Mouse (Mus musculus) spleen, adult 18-20 months (tissue): Measurements from ENCODE around the gene Nup188.

Experiments
- DNase-seq, 2 experiments: peaks; one replicate each; pipeline ENCODE4 v3.0.0; 2022; ENCODE audit warnings: mixed read lengths in 2 of 2

The Nup188 gene

DNA sequence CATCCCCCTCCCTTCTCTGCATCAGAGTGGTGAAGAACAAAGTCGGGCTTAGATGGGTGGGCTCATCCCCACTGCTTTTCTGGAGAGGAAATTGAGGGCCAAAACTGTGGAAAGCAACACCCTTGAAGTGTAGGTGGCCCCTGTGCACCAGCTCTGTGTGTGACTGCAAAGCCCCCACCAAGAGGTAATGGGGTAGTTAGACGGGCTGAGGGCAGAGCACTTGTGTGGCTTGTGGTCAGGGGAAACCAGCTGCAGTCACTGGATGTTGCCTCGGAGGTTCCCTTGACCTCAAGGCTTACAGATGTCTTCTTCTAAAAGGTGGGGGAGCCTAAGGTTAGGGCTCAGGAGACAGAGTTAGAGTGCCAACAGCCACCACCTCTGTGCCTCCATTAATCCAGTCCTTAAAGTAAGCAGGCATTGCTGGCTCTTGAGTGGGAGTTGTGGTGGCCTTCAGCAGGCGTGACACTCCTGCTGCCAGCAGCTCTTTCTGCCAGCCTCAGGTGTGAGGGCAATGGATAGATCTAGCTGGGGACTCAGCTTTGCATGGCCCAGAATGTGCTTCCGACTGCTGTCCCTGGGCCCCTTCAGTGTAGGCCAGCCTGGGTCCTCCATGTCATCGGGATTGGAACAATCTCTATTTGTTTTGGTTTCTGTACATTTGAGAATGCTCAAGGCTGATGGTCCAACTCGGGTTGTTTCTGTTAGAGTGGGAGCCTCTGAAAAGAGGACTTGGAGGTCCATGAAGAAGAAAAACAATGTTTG lies 28.3 kb upstream of the Nup188 start:
- DNase-seq: no peak

DNA sequence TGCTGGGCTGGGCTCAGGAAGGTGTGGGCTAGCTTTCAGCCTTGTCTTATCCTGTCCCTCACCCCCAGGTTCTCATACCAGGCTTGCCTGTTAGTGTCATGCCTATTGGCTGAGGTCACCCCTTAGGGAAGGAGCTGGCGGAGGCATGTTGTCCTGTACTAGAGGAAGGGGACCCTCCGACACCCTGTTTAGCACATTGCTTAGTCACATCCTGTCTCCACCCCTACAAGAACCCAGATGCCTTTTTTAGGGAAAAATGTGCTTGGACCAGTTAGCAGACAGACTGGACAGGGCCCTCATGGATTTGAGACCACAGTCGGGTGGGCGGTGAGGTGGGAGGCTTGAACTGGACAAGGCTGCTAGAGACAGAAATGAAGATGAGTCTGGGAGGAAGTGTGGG lies 27.6 kb upstream of the Nup188 start:
- DNase-seq: no peak

DNA sequence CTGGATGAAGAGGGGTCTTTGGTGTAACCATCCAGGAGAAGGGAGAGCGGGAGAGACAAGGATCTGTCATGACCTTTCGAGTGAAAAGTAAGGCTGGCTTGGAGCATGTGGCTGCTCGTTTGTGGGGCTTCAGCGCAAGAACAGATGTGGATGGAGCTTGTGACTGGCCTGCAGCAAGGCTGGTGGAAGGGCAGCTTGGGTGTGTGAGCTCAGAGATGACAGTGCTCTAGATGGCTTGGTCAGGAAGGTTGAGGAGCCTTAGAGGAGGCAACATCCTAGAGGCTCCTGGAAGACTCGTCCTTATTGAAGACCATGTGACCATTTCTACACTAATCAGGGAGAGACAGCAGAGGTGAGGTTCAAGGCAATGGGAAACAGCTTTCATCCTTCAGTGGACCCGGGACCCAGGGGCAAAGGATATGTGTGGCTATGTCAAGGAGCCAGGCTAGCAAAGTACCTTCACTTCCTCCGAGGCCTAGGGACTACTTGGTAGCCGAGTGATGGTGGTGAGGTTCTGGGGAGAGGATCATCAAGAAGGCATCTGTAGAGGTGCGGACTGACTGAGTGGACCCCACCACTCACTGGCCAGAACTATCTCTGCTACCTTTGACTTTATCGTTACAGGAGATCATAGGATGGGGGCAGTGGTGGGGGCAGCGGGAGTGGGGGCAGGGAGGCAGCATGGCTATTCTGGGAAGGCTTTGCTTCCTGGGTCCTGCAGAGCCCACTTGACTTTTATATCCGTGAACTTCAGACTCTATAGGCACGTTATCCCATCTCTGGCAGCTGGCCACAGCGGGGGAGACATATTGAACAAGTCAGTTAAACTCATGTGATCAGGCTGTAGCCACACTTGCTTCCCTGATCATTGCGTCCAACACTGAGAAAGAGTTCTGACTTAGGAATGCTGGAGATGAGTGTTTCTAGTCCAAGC lies 26.8 kb upstream of the Nup188 start:
- DNase-seq: no peak

DNA sequence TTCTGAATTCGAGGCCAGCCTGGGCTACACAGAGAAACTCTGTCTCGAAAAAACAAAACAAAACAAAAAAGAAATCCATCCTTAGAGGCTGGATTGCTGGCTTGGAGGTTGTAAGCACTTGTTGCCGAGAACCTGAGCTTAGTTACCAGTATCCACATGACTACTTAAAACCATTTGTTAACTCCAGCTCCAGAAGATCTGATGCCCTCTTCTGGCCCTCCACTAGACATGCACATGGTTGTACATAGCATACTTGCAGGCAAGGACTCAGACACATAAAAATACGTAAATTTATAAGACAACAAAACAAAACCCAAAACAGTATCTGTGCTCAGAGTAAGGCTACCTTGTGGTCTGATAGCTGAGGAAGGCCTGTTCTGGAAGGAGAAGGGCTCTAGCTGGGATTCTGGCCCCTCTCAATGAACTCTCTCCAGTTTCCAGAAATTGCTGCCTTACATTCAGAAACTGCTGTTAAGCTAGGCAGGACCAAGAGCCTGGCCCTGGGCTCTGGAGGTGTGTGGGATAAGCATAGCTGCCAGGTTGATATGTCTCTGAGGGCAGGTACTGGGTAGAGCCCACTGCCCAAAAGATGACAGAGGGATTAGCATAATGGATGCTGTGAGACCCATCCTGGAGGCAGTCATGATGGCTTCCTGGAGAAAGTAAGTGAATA lies 25.0 kb upstream of the Nup188 start:
- no peak for DNase-seq

DNA sequence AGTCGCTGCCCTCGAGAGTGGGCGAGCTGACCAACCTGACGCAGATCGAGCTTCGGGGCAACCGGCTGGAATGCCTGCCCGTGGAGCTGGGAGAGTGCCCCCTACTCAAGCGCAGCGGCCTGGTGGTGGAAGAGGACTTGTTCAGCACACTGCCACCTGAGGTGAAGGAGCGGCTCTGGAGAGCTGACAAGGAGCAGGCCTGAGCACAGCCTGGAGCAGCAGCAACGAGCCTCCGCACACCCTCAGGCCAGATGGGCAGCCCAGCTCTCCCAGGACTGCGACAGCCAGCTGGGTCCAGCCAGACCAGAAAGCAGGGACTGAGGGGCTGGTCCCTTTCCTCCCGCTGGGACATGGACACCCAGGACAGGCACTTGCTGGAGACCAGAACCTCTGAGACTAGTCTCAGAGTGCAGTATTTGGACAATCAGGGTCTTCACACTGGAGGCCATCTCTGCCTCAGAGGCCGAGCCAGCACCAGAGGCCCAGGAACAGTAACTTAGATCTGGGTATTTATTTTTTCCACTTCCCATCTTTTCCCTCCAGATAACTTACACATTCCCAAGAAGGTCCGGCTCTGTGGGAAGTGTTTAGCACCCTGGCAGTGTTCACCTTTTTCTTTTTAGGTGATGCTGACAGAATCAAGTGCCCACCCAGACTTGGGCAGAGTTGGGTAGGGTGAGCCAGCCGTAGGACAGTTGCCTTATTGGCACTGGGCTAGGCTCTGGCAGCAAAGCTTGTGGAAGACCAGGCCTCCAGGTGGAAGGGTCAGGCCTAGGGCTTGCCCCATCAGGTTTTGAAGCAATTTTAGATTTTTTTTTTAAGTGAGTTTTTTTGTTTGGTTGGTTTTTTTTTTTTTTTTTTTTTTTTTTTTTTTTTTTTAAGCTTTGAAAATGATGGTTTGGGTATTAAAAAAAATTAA lies 24.0 kb upstream of the Nup188 start:
- no peak for DNase-seq

DNA sequence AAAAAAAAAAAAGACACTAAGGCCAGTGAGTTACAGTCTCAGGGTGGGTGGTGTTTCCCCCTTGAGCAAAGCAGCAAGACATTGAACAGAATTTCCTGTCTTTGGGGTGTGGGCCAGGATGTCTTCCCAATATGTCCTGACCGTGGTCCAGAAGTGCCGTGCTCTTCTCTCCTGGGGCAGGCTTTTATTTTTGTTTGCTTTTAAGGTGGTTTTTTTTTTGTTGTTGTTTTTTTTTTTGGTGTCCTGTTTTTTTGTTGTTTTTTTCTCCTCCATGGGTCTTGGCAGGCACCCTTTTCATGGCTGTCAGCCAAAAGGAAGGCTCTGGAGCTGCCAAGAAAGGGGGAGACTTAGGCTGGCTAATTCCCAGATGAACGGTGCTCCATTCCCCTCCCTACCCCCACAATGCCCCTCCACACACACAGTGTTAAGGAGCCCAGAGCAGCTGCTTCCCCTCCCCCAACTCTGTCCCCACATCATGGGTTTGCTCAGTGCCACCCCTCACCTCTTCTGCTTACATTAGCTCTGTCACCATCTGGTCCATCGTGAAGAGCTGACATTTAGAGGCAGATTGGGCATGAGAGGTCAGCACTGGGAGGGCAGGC lies 23.3 kb upstream of the Nup188 start:
- no peak for DNase-seq

DNA sequence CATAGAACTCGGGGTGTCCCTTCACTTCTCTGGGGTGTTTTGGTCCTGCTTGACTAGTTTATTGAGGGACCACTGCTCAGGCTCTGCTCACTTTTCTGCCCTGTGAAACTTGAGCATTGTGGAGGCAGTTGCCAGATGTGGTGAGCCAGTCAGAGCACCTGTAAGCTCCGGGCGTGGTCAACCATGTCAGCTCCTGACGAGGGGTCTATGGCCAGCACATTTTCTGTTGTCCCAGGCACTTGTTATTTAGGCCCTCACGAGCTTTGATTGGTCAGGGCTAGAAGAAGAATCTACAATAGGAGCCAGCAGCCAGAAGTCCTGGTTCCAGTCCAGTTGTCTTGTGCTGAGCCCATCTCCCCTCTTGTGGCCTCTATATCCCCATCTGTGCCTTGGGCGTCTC lies 22.4 kb upstream of the Nup188 start:
- DNase-seq: no peak

DNA sequence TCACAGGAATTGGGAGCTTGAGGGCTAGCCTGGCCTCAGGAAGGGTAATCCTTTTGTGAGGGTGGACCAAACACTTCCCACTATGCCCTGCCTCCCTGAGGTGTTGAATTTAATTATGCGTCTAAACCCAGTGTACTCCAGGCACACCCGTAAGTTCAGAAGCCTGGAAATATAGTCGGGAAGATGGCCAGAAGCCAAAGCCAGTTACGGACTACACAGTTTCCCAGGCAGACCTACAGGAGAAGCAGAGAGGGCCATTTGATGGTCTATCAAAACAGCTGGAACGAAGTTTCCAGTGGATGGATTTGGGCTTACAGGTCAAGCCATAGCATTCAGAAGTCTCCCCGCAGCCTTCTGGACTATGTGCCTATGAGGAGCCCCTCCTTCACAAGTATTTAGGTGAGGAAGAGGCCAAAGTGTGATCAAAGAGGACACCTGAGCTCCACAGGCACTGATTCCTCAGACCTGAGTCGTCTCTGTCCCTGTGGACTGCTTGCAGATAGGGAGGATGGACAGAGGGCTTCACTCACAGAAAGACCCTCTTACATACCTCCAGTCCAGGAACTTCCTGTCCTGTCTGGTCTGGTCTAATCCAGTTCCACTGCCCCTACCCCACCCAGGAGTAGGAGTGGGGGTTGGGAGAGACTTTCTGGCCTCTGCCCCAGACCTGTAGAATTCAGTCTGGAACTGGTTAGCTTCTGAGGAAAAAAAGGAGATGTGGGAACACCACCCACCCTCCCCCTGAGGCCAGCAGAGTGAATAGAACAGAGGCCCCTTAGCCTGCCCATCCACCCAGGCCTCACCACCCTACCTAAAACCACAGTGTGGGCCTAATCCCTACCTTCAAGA lies 21.3 kb upstream of the Nup188 start:
- no peak for DNase-seq

DNA sequence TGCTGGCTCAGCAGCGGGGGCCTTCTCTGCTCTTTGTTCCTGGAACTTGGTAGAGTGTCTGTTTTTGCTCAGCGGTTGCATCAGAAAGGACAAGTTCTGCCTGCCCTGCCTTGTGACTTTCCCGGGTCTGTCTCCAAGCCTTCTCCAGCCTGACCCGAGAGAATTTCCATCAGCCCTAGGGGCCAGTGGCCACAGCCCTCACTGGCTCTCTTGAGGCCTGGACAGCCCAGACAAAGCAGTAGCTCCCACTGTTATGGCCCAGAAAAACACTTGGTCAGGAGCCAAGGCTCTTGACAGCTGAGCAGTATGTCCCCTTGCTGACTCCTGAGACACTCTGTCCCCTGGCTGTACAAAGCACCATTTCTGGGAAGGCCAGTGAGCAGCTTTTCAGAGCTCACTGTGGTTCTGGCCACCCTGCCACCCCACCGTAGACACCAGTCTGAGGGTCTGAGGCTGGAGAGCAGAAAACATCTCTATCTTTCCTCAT lies 20.4 kb upstream of the Nup188 start, which contains the start of gene Phyhd1:
TSS of gene Phyhd1 (plus strand) at position 437 of the 487 bp plus-strand sequence.
- DNase-seq: no peak

DNA sequence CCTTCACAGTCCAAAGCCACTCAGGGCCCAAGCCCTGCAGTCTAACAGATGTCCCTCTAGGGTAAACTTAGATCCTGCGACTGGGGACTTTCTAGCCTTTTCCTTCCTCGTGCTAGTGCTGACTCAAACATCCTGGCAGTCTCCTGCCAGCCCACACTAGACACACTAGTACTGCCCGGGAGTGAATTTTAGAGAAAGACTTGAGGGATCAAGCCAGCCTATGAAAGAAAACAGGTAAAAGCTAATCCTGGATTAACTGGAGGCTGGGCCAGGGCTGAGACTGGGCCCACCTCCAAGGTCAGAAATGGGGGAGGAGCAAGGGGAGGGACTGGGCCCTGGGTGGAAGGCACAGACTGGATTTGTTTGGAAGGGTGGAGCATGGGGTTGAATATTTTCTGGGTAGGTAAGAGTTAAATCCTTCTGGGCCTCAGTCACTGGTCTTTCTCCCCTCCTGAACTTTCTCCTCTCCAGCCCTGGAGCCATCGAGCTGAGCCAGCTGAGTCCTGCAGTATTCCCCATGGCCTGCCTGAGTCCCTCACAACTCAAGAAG lies 19.7 kb upstream of the Nup188 start:
- DNase-seq: no peak

DNA sequence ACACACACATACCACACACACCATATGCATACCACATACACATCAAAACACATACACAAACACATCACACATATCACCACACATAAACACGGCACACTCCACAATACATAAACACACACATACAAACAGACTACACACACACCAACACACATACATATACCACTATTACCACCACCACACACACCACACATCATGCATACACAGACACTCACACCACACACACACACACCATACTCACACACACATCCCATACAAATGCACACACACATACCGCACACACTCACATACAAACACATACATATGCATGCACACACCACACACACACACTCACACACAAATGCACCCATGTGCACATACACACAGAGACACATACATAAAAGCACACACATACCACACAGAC lies 18.7 kb upstream of the Nup188 start:
- no peak for DNase-seq

DNA sequence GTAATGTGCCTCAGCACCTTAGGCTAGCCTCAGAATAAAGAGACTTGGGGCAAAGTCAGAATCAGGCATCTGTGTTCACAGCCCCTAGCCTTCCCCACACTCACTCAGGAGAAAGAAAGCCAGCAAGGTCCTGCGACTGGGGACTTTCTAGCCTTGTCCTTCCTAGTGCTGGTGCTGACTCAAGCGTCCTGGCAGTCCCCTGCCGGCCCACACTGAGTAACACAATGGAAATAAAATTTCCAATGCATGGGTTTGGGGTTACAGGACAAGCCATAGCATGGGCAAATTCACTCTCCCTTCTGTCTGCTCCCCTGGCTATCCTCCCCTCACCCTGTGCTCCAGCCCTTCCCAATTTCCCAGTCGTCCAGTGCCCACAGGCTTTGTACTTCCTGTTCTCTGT lies 17.8 kb upstream of the Nup188 start:
- DNase-seq: no peak

DNA sequence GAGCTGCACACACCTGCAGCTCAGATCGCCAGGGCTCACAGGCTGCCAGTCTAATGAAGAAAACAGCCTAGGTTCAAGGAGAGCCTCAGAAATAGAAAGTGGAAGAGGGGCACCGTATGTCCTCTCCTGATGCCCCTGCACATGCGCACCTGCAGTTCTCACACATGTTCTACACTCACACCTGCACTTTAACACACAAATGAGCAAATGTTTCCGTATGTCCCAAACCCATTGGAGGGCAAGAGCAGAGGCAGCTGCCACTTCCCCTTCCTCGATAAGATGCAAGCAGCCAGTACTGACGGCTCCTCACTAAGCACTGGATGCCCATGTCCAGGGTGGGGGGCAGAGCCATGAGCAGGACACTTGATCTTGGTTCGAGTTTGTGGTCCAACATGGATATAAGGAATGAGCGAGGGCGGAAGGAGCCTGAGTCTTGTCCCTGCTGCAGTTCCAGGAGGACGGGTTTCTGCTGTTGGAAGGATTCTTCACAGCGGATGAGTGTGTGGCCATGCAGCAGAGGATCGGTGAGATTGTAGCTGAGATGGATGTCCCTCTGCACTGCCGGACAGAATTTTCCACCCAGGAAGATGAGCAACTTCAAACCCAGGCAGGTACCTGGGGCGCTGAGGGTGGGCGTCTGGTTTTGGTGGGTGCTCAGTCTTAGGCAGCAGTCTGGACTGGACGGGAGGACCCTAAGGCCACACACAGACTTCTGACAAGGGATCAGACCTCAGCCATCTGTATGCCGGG lies 16.8 kb upstream of the Nup188 start:
- DNase-seq: no peak

DNA sequence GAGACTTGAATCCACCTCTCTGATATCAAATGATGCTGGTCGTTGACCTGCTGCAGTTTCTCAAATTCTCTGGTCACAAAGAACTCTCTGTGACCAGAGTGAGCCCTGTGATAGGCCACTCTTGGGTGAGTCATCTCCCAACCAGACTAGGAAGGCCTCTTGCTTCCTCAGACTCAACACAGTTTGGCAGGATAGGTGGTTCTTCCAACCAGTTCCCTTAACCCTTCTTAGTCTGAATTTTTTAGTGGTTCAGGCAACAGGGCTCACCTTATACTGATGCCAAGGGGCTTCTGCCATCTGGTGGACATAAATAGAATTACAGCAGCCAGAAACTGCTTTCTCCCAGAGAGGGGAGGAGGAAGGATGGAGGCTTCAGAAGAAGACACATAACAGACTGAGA lies 16.1 kb upstream of the Nup188 start:
- peak in 1 of 2 experiments; percentile 42 for DNase-seq

DNA sequence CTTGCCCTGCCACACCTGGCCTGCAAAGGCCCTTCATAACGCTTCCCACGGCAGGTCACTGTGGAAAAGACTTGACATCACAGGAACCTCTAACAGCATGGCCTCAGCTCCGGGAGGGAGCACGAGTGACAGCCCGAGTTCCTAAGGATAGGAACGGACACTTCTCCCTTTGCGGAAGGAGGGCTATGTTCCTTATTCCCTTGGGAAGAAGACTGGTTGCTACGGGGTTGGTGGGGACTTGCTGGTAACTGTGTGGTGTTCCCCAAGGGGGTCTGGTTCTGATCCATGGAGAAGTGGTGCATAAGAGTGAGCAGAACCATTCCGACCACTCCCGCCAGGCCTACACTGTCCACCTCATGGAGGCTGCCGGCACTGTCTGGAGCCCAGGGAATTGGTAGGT lies 5.5 kb upstream of the Nup188 start, which contains the start of gene Gm28038:
TSS of gene Gm28038 (plus strand) at position 301 of the 400 bp plus-strand sequence.
- no peak for DNase-seq

DNA sequence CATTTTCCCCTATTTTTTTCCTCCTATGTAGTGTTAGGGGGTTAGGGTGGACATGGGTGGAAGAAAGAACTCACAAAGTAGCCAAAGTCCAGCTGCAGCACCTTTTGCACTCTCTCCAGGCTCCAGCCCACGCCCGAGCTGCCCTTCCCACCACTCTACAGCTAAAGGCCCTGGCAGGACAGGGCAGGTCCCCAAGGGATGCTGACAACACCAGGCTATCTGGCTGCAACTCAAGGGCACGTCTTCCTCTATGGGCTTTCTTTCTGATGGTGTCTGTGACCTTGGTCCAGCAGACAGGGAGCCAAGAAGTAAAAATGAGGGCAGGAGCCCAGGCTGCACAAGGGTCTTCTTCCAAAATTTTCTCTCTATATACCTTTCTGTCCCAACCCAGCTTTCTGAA lies 4.5 kb upstream of the Nup188 start:
- DNase-seq: no peak

DNA sequence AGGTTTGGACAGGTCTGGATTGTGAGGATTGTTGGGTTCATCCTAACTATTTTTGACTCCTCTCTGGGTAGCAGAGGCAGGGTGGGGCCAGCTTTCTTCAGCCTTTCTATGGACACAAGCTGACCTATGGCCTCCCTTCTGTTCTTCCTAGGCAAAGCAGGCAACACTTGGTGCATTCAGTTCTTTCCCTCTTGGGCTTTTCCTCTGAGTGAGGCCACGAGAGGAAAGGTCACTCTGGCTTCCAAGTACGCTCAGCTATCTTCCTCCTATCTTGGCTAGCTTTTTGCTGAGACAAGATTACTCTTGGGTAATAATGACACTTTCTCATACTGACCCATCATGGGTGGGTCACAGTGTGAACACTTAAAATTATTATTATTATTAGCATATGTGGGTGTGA lies 3.0 kb upstream of the Nup188 start:
- no peak for DNase-seq

DNA sequence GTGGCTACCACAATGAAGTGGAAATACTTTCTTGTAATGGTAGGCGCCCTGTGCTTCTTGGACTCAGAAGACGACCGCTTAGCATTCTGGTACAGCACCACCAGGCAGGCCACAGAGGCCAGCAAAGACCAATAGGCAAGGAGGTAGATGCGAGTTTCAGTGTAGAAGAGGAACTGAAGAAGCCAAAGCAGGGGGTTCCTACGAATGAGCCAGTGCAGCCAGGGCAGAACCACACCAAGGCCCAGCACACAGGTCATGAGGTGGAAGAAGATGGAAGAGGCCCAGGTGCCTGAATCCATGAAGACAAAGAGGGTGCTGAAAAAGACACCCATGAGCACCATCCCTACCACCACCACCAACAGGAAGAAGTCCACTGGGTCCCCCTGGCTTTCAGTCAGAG lies 1.2 kb upstream of the Nup188 start:
- DNase-seq: no peak

DNA sequence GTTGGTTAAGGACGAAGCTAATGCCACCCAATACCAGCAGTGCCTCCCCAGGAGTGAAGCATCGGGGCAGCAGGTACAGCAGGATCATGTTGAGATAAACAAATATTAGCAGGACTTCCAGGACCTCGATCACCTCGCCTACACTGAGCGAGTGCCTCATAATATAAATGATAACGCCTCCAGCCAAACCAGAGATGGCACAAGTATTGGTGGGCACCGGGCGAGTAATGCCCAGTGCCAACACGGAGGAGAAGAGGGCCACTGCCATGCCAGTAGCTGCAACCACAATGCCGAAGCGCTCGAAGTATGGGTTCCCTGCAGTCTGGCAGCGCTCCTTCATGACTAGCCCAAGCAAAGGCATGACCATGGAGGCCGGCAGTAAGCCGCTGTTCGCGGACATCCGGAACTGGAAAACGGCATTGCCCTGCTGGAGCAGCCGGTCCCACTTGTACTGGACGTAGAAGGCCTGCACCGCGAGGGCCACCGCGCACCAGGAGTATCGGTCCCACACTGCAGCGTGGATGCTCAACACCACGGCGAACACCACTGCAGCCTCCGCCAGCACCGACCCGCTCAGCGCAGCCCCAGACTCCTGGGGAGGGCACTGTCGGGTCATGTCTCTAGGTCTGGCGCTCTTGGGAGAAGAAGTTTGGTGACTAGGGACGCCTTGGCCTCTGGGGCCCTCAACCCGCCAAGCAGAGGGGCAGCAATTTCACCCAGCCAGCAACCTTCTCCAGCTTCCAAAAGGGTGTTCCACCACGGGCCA lies 598 bp upstream of the Nup188 start:
- DNase-seq: no peak
